Mouse (Mus musculus) lung, embryonic 16.5 days (tissue): Measurements from ENCODE around the gene Elfn2. TPM values are rescaled to one million over a fixed set of nuclear protein-coding genes. Genes with fewer than 3 reads are reported as not detected.

ENCODE experiments used
- ATAC-seq: fragments of 200-750 bp; cut with Nextera tagmentation; 2 replicates; pipeline ENCODE4 v1.8.0; 2017; ENCODE audit warnings: low read depth, mild to moderate bottlenecking, moderate library complexity
- H3K27ac ChIP-seq: fragments of 300-500 bp; sonication (generic); 2 replicates; pipeline ENCODE4 v1.5.1; 2014; ENCODE audit warnings: mild to moderate bottlenecking, control low read depth, low read length
- H3K27me3 ChIP-seq: fragments of 300-500 bp; sonication (generic); 2 replicates; pipeline ENCODE4 v1.6.1; 2014; ENCODE audit warnings: low read depth, low read length, mixed read lengths; ENCODE audit not compliant: control insufficient read depth, insufficient read depth
- H3K36me3 ChIP-seq: fragments of 300-500 bp; sonication (generic); 2 replicates; pipeline ENCODE4 v1.6.1; 2014; ENCODE audit warnings: low read length; ENCODE audit not compliant: control insufficient read depth, insufficient read depth
- H3K4me1 ChIP-seq: fragments of 300-500 bp; sonication (generic); replicated peaks from 2 replicates; pipeline ENCODE4 v1.6.1; 2014; ENCODE audit warnings: low read length, mixed read lengths; ENCODE audit not compliant: control insufficient read depth, insufficient read depth
- H3K4me2 ChIP-seq: fragments of 300-500 bp; sonication (generic); 2 replicates; pipeline ENCODE4 v1.6.1; 2014; ENCODE audit warnings: low read depth, low read length, control low read depth
- H3K4me3 ChIP-seq: fragments of 300-500 bp; sonication (generic); 2 replicates; pipeline ENCODE4 v1.5.1; 2014; ENCODE audit warnings: mild to moderate bottlenecking, low read length, control low read depth
- H3K9ac ChIP-seq: fragments of 300-500 bp; sonication (generic); 2 replicates; pipeline ENCODE4 v1.6.1; 2014; ENCODE audit warnings: low read length, control low read depth
- H3K9me3 ChIP-seq: fragments of 300-500 bp; sonication (generic); 2 replicates; pipeline ENCODE4 v1.6.1; 2016; ENCODE audit warnings: low read length; ENCODE audit not compliant: control insufficient read depth
- WGBS: fragments of 180-500 bp; shearing (Covaris S2); extraction: QIAGEN DNeasy Blood & Tissue Kit; methylation state at CpG from one replicate; pipeline ENCODE4 v1.1.7; 2014; 5-methylcytosine and 5-hydroxymethylcytosine counted together
- polyA plus RNA-seq: library from polyadenylated mRNA; unstranded; fragments of >200 nt; fragmentation: Nextera tagmentation; extraction: Ambion mirVana; gene quantifications from 2 replicates; pipeline ENCODE4 v1.2.1, GENCODE M21; 2015

Gene Elfn2
- polyA plus RNA-seq, 1 experiment from 2014 or later = 0.15 TPM

GRCm38 (mm10) chr15:78750608-78751350 is 32.2 kb upstream of the Elfn2 start:
- Histone ChIP-seq H3K36me3 (no peaks in the 10 kb centered on the region), H3K27me3 (no peaks in the 10 kb centered on the region), H3K27ac (no peak overlapping the region), H3K4me2 (no peak overlapping the region), H3K4me1 (no peaks in the 10 kb centered on the region), H3K4me3 (no peak overlapping the region), H3K9me3 (no peaks in the 10 kb centered on the region), H3K9ac (no peak overlapping the region)
- WGBS = 58% methylated on average over 6 of the region's 6 CpGs
- ATAC-seq = no peak

DNA sequence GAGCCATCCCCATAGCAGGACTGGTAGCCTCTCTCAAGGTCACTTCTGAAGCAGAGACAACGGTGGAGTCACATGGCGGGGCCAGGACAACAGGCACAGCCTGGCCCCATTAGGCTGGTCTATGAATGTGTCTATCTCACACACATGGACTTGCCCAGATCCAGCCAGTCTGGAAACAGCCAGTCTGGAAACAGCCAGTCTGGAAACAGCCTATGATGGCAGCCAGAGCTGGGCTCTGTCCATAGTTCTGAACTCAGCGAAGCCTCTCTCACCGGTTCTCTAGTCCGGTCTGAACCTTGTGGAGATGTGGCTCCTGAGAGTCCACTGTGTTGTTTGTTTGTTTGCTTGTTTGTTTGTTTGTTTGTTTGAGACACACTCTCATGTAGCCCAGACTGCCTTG is 31.3 kb upstream of the Elfn2 start:
- Histone ChIP-seq H3K9ac (no peak overlapping the region), H3K36me3 (no peaks in the 10 kb centered on the region), H3K4me1 (no peaks in the 10 kb centered on the region), H3K27ac (no peak overlapping the region), H3K27me3 (no peaks in the 10 kb centered on the region), H3K4me2 (no peak overlapping the region), H3K9me3 (no peaks in the 10 kb centered on the region), H3K4me3 (no peak overlapping the region)
- peak; percentile 52; the same call in 1 of the 2 replicates for ATAC-seq
- 44% methylated on average over 5 of the region's 5 CpGs for WGBS

DNA sequence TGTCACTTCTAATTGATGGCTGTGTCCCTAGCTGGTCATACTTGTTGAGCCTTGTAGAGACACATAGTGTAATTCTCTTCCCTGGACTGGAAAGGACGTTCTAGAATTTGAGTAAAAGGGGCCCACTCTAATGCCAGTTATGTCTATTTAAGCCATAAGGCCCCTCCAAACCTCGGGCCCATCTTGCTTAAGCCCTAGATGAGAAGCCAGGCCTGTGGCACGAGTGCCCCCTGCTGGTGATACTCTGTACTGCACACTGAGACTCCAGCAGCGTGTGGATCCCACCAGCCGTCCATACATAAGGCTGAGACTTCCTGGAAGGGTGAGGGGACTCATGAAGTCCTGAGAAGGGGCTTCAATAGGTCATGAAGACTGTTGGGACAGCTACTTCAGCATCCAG is 25.6 kb upstream of the Elfn2 start:
- Histone ChIP-seq H3K36me3 (no peaks in the 10 kb centered on the region), H3K4me3 (no peak overlapping the region), H3K27me3 (no peaks in the 10 kb centered on the region), H3K4me1 (no peaks in the 10 kb centered on the region), H3K27ac (no peak overlapping the region), H3K9me3 (no peaks in the 10 kb centered on the region), H3K9ac (no peak overlapping the region), H3K4me2 (no peak overlapping the region)
- ATAC-seq = peak; percentile 20; the same call in 1 of the 2 replicates
- 3% methylated on average over 5 of the region's 5 CpGs for WGBS

DNA sequence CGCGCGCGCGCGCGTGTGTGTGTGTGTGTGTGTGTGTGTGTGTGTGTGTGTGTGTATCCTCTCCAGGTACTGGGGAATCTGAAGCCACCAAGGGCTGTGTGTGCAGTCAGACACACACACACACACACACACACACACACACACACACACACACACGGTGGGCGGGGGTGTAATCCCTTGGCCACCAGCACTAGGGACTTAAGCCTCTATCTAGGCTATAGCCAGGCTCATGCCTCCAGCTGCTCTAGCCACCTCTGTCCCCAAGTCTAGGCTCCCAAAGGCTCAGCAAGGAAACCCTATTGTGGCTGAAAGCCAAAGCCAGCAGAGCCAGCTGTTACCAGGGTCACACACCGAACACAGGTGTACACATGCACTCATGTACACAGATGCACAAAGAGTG is 24.3 kb upstream of the Elfn2 start:
- 65% methylated on average over 8 of the region's 10 CpGs for WGBS
- Histone ChIP-seq H3K4me2 (no peak overlapping the region), H3K4me1 (no peaks in the 10 kb centered on the region), H3K27ac (no peak overlapping the region), H3K27me3 (no peaks in the 10 kb centered on the region), H3K9me3 (no peaks in the 10 kb centered on the region), H3K9ac (no peak overlapping the region), H3K36me3 (no peaks in the 10 kb centered on the region), H3K4me3 (no peak overlapping the region)
- no peak for ATAC-seq

GRCm38 (mm10) chr15:78740662-78741061 is 22.1 kb upstream of the Elfn2 start:
- Histone ChIP-seq H3K9ac (no peak overlapping the region), H3K9me3 (no peaks in the 10 kb centered on the region), H3K36me3 (no peaks in the 10 kb centered on the region), H3K4me3 (no peak overlapping the region), H3K4me1 (0 out of 2 replicates have a peak, but pooled peaks cover under 1% of the 10 kb centered on the region), H3K4me2 (no peak overlapping the region), H3K27me3 (peaks cover 4% of the 10 kb centered on the region; the same call in 1 of the 2 replicates), H3K27ac (no peak overlapping the region)
- ATAC-seq = no peak
- 29% methylated on average over 12 of the region's 12 CpGs for WGBS

GRCm38 (mm10) chr15:78737146-78737545 is 18.6 kb upstream of the Elfn2 start:
- WGBS = 54% methylated on average over 6 of the region's 6 CpGs
- Histone ChIP-seq H3K27ac (no peak overlapping the region), H3K27me3 (peaks cover 4% of the 10 kb centered on the region; the same call in 1 of the 2 replicates)

DNA sequence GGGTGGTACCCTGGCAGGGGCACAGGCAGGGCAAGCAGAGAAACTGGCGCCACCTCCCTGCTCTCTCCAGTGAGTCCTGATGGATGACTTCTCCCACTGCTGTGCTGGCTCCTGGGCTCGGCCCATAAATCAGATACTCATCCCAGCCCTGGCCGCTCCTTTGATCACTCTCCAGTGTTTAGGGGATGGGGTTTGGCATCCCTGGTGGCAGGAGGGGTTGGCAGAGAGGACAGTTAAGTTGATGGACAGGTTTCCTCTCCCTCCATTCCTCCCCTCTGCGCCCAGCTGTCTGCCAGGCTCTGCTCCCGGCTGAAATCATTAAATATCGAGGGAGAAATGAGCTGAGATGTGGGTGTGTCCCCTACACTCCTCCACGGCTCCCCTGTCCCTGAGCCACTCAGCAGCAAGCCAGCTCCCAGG is 18.1 kb upstream of the Elfn2 start:
- Histone ChIP-seq H3K4me3 (no peak overlapping the region), H3K36me3 (no peaks in the 10 kb centered on the region), H3K9me3 (no peaks in the 10 kb centered on the region), H3K27me3 (peaks cover 4% of the 10 kb centered on the region; the same call in 1 of the 2 replicates), H3K4me2 (no peak overlapping the region), H3K4me1 (0 out of 2 replicates have a peak, but pooled peaks cover 2% of the 10 kb centered on the region), H3K27ac (no peak overlapping the region), H3K9ac (no peak overlapping the region)
- WGBS = 23% methylated on average over 7 of the region's 7 CpGs
- ATAC-seq = peak; percentile 60; the same call in 1 of the 2 replicates

More at GRCm38 (mm10) chr15:78737146-78737545, 18.6 kb upstream of the Elfn2 start:
- Histone ChIP-seq H3K4me3 (no peak overlapping the region), H3K9ac (no peak overlapping the region), H3K36me3 (no peaks in the 10 kb centered on the region), H3K4me1 (0 out of 2 replicates have a peak, but pooled peaks cover 2% of the 10 kb centered on the region), H3K4me2 (no peak overlapping the region), H3K9me3 (no peaks in the 10 kb centered on the region)
- ATAC-seq = no peak

DNA sequence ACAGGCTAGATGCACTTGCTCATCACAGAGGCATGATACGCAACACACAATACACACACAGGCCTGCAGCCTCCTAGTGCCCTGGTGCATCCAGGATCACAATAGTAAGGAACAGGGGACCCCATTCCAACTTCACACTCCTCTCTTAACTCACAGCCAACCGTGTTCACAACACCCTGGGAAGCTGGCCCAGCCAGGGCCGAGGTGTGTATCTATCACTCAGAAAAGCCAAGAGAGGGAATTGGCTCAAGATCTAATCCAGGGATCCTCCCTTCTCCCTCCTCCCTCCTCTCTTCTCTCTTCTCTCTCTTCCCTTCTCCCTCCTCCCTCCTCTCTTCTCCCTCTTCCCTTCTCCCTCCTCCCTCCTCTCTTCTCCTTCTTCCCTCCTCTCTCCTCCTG is 17.6 kb upstream of the Elfn2 start:
- Histone ChIP-seq H3K36me3 (no peaks in the 10 kb centered on the region), H3K4me2 (no peak overlapping the region)
- WGBS = 42% methylated on average over 3 of the region's 3 CpGs

DNA sequence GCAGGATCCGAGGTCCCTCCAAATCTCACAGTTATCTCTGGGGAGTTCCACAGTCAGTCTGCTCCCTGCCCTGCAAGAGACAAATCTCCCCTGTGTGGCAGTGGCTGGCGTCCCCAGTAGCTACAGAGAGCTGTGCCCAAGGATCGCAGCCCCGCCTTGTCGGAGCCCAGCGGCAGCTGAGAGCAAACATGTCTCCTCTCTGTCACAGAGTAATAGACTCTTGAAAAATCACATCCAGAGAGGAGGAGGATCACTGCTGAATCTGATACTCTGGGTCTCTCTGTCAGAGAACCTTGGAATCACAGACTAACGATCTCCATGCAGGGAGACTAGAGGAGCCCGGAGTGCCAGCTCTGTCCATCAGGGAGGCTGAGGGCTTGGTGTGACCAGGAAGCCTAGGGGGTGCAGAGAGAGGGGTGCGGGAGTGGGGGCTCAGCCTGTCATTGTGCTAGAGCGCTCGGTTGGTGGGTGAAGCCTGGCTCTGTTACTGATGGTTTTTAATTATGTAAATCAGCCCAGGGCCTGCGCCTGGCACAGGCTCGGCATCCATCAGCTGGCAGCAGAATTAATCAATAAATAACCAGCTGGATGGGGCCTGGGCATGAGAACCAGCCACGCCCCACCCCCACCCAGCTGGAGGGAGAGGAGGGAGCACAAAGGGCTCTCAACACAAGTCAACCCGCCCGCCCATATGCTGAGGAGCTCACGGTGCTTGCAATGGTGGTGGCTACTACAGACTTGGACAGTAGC is 17.0 kb upstream of the Elfn2 start:
- Histone ChIP-seq H3K9ac (no peak overlapping the region), H3K27ac (no peak overlapping the region), H3K4me1 (0 out of 2 replicates have a peak, but pooled peaks cover 2% of the 10 kb centered on the region), H3K36me3 (no peaks in the 10 kb centered on the region), H3K4me3 (no peak overlapping the region), H3K4me2 (no peak overlapping the region), H3K9me3 (no peaks in the 10 kb centered on the region), H3K27me3 (peaks cover 4% of the 10 kb centered on the region; the same call in 1 of the 2 replicates)
- no peak for ATAC-seq
- WGBS = 21% methylated on average over 17 of the region's 17 CpGs

More for the DNA sequence above, 17.6 kb upstream of the Elfn2 start:
- Histone ChIP-seq H3K9ac (no peak overlapping the region), H3K9me3 (no peaks in the 10 kb centered on the region), H3K27me3 (peaks cover 4% of the 10 kb centered on the region; the same call in 1 of the 2 replicates), H3K4me3 (no peak overlapping the region), H3K27ac (no peak overlapping the region), H3K4me1 (0 out of 2 replicates have a peak, but pooled peaks cover 2% of the 10 kb centered on the region)
- ATAC-seq = no peak
